Mouse (Mus musculus) heart, embryonic 12.5 days (tissue): ENCODE data around the gene Lrrc39. TPM values are rescaled to one million over a fixed set of nuclear protein-coding genes. Genes with fewer than 3 reads are reported as not detected.
"Not testable (repeated sequence)": the region's sequence is repeated elsewhere in the genome, so short reads cannot be mapped to it uniquely, and the experiment has no call there.

Source experiments
- ATAC-seq: fragments of 200-750 bp; cut with Nextera tagmentation; 2 replicates; pipeline ENCODE4 v1.8.0; 2017; ENCODE audit warnings: moderate TSS enrichment, moderate library complexity; ENCODE audit not compliant: insufficient number of reproducible peaks, low FRiP score
- H3K27ac ChIP-seq: fragments of 300-500 bp; sonication (generic); 2 replicates; pipeline ENCODE4 v1.5.1; 2016; ENCODE audit warnings: mild to moderate bottlenecking, moderate library complexity; ENCODE audit not compliant: poor library complexity, severe bottlenecking
- H3K27me3 ChIP-seq: fragments of 300-500 bp; sonication (generic); replicated peaks from 2 replicates; pipeline ENCODE4 v1.6.1; 2016; ENCODE audit warnings: mild to moderate bottlenecking, moderate library complexity
- H3K36me3 ChIP-seq: fragments of 300-500 bp; sonication (generic); 2 replicates; pipeline ENCODE4 v1.6.1; 2016; ENCODE audit warnings: mild to moderate bottlenecking, moderate library complexity
- H3K4me1 ChIP-seq: fragments of 300-500 bp; sonication (generic); replicated peaks from 2 replicates; pipeline ENCODE4 v1.6.1; 2016; ENCODE audit warnings: mild to moderate bottlenecking
- H3K4me2 ChIP-seq: fragments of 300-500 bp; sonication (generic); 2 replicates; pipeline ENCODE4 v1.6.1; 2016; ENCODE audit warnings: mild to moderate bottlenecking, moderate library complexity
- H3K4me3 ChIP-seq: fragments of 300-500 bp; sonication (generic); 2 replicates; pipeline ENCODE4 v1.5.1; 2016; ENCODE audit warnings: mild to moderate bottlenecking
- H3K9ac ChIP-seq: fragments of 300-500 bp; sonication (generic); 2 replicates; pipeline ENCODE4 v1.6.1; 2016; ENCODE audit warnings: mild to moderate bottlenecking, moderate library complexity
- H3K9me3 ChIP-seq: fragments of 300-500 bp; sonication (generic); replicated peaks from 2 replicates; pipeline ENCODE4 v1.6.1; 2016; ENCODE audit warnings: mild to moderate bottlenecking, moderate library complexity
- WGBS: fragments of 180-500 bp; shearing (Covaris S2); methylation state at CpG from one replicate; pipeline ENCODE4 v1.1.7; 2016; 5-methylcytosine and 5-hydroxymethylcytosine counted together
- polyA plus RNA-seq: library from polyadenylated mRNA; unstranded; fragments of >200 nt; fragmentation: Nextera tagmentation; extraction: Ambion mirVana; gene quantifications from 2 replicates; pipeline ENCODE4 v1.2.1, GENCODE M21; 2016

Lrrc39 gene
- polyA plus RNA-seq = 32.8 and 35.7 TPM in 2 replicates

GRCm38 (mm10) chr3:116562408-116563094 lies at the start of gene Lrrc39:
Lrrc39 (plus strand) TSS chr3:116562973.
- H3K4me1 ChIP-seq = peaks cover 16% of the 10 kb centered on the region
- peak within 1 kb of the TSS; percentile 99 for H3K27ac ChIP-seq
- peak within 1 kb of the TSS; percentile 77 for H3K9ac ChIP-seq
- H3K9me3 ChIP-seq = peaks cover 7% of the 10 kb centered on the region
- no peaks in the 10 kb centered on the region for H3K27me3 ChIP-seq
- peak; percentile 97 for ATAC-seq
- H3K36me3 ChIP-seq = peaks cover 20% of the 10 kb centered on the region
- peak within 1 kb of the TSS; percentile 65 for H3K4me2 ChIP-seq
- H3K4me3 ChIP-seq = peak within 1 kb of the TSS; percentile 52
- 10% methylated on average over 7 of the region's 7 CpGs for WGBS

DNA sequence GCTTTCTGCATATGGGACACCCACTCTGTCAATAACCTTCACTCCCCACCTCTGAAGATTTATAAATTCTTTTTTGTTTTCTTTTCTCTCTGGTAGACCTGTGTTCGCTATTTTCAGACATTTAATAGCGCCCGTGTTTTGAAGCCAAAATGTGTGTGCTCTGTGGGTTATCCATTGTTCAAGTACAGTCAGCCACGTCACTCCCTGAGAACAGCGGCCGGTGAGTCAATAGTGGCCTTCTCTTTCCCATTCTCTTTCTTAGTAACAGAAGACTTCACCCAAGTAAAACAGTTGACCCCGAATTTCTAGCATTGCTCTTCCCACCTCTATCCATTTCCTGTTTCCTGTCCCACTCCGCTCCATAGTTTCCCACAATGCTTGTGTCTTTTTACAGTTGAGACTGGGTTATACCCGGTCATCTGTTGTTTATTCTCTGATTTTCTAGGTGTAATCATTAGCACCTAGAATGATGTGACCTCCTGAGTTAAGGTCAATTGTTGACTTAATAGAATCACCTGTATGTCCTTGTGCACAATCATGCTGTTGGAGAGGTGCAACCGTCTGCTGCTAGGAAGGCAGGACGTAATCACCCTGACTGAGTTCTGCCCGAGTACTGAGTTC lies 42.5 kb upstream of the Lrrc39 start:
- no peak overlapping the region for H3K4me3 ChIP-seq
- H3K36me3 ChIP-seq = peaks cover 14% of the 10 kb centered on the region
- no peak overlapping the region for H3K27ac ChIP-seq
- no peak overlapping the region for H3K4me2 ChIP-seq
- ATAC-seq = no peak
- H3K9me3 ChIP-seq = no peaks in the 10 kb centered on the region
- H3K27me3 ChIP-seq = no peaks in the 10 kb centered on the region
- peaks cover 13% of the 10 kb centered on the region; the same call in 1 of the 2 replicates for H3K4me1 ChIP-seq
- WGBS = 75% methylated on average over 12 of the region's 12 CpGs
- no peak overlapping the region for H3K9ac ChIP-seq

DNA sequence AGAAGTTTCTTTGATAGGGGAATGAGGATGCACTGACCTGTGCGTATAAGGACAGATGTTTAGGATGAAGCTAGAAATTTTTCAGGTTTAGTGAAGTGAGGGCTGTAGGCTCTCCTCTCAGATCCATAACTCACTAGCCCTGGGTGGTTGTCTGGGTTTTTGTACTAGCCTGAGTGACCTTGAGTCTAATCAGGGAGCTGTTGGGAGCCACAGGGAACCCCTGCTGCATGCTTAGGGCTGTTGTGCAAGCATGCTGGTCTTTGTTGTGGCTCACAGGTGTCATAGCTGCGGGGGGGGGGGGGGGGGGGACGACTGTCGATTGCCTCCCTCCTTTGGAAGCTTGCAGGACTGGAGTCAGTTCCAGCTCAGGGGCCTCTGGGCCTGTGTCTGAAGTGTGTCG lies 33.0 kb upstream of the Lrrc39 start:
- H3K4me3 ChIP-seq = no peak overlapping the region

GRCm38 (mm10) chr3:116530826-116531225 lies 31.9 kb upstream of the Lrrc39 start:
- Histone ChIP-seq H3K4me2 (no peak overlapping the region), H3K36me3 (peaks cover 28% of the 10 kb centered on the region), H3K4me3 (no peak overlapping the region), H3K9ac (no peak overlapping the region), H3K4me1 (peaks cover 23% of the 10 kb centered on the region), H3K9me3 (no peaks in the 10 kb centered on the region), H3K27ac (no peak overlapping the region), H3K27me3 (peaks cover 3% of the 10 kb centered on the region; the same call in 1 of the 2 replicates)
- WGBS = 74% methylated on average over 4 of the region's 4 CpGs
- no peak for ATAC-seq

More for the DNA sequence above, 33.0 kb upstream of the Lrrc39 start:
- H3K9ac ChIP-seq = no peak overlapping the region
- peaks cover 3% of the 10 kb centered on the region; the same call in 1 of the 2 replicates for H3K27me3 ChIP-seq
- 0 out of 2 replicates have a peak, but pooled peaks have one; percentile 48 for ATAC-seq
- H3K4me2 ChIP-seq = no peak overlapping the region
- no peaks in the 10 kb centered on the region for H3K9me3 ChIP-seq
- peaks cover 17% of the 10 kb centered on the region for H3K4me1 ChIP-seq
- H3K36me3 ChIP-seq = peaks cover 19% of the 10 kb centered on the region
- WGBS = 38% methylated on average over 4 of the region's 5 CpGs
- H3K27ac ChIP-seq = peak overlapping the region; percentile 58

DNA sequence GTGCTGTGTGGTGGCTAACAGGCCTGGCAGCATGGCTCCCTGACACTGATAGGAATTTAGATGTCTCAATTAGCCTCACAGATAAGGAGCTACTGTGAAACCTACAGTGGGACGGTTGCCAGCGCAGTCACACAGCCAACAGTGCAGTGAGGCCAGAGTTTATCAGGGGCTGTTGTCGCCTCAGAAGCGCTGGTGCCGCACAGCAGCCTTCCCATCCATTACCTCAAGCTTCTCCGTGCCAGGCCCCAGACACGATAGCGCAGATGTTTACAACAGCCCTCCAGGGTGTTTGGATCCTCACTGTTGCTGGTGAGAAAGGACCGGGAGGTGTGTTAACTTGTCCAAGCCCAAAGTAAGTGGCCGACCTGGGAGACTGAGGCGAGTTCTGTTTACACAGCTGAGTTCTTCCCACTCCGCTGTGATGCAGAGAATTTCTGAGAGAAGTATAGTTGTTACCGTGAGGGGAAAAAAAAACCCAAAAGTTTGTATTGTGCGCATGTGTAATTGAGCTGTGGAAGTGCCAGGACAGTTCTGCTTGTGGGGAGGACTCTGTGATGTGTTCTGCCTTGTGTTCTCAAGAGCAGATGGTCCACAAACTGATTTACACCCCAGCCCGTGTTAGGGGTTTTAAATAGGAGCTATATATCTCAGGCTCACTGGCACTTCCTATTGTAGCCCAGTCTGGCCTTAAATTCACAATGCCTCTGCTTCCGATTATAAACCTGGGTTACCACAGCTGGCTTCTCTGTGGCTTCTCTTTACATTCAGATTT lies 26.2 kb upstream of the Lrrc39 start:
- peaks cover 23% of the 10 kb centered on the region for H3K4me1 ChIP-seq
- peaks cover 16% of the 10 kb centered on the region for H3K27me3 ChIP-seq
- peak; percentile 88 for ATAC-seq
- 17% methylated on average over 16 of the region's 16 CpGs for WGBS
- peak overlapping the region; percentile 86 for H3K27ac ChIP-seq
- H3K4me3 ChIP-seq = peak overlapping the region; percentile 10
- H3K9ac ChIP-seq = no peak overlapping the region
- H3K36me3 ChIP-seq = peaks cover 56% of the 10 kb centered on the region
- H3K9me3 ChIP-seq = no peaks in the 10 kb centered on the region
- H3K4me2 ChIP-seq = peak overlapping the region; percentile 56

- H3K4me3 ChIP-seq = 0 out of 2 replicates have a peak overlapping the region, but pooled peaks have one; percentile 10
- peak overlapping the region; percentile 86 for H3K27ac ChIP-seq
- H3K9ac ChIP-seq = peak overlapping the region; percentile 46; the same call in 1 of the 2 replicates
- H3K4me2 ChIP-seq = peak overlapping the region; percentile 56
- no peak for ATAC-seq
- peaks cover 16% of the 10 kb centered on the region for H3K27me3 ChIP-seq
- H3K9me3 ChIP-seq = no peaks in the 10 kb centered on the region
- peaks cover 61% of the 10 kb centered on the region for H3K36me3 ChIP-seq
- peaks cover 27% of the 10 kb centered on the region for H3K4me1 ChIP-seq
- 49% methylated on average over 6 of the region's 6 CpGs for WGBS
Observed at GRCm38 (mm10) chr3:116537200-116537573, 25.6 kb upstream of the Lrrc39 start.

- Histone ChIP-seq H3K4me2 (no peak overlapping the region), H3K36me3 (peaks cover 66% of the 10 kb centered on the region), H3K4me1 (peaks cover 13% of the 10 kb centered on the region), H3K27me3 (peaks cover 13% of the 10 kb centered on the region), H3K9ac (no peak overlapping the region), H3K27ac (no peak overlapping the region), H3K4me3 (no peak overlapping the region), H3K9me3 (no peaks in the 10 kb centered on the region)
- ATAC-seq = no peak
- WGBS = 74% methylated on average over 2 of the region's 2 CpGs
Observed at GRCm38 (mm10) chr3:116542070-116542469, 20.7 kb upstream of the Lrrc39 start.

GRCm38 (mm10) chr3:116542532-116542931 lies 20.2 kb upstream of the Lrrc39 start:
- Histone ChIP-seq H3K9ac (no peak overlapping the region), H3K9me3 (no peaks in the 10 kb centered on the region), H3K27me3 (peaks cover 13% of the 10 kb centered on the region), H3K4me3 (no peak overlapping the region), H3K36me3 (peaks cover 70% of the 10 kb centered on the region), H3K4me2 (no peak overlapping the region), H3K4me1 (peaks cover 9% of the 10 kb centered on the region), H3K27ac (no peak overlapping the region)
- 56% methylated on average over 3 of the region's 3 CpGs for WGBS
- no peak for ATAC-seq

DNA sequence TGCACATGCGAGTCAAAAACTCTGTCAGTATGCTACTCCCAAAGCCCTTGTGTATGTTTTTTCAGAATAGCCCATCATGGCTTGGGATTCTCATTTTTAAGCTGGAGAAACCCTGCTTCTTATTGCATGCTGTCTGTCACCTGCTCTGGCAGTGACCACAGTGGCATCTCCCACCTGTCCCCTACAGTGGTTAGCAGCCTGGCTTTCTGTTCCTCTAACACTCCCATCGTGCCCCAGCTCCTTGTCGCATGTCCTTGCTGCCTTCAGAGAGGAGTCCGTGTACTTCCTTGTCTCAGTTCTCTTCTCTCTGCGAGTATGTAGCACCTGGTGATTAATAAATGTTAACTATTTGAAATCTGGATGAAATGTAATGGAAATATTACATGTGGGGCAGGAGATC lies 15.3 kb upstream of the Lrrc39 start:
- H3K4me3 ChIP-seq = no peak overlapping the region
- no peaks in the 10 kb centered on the region; the same call in 1 of the 2 replicates for H3K9me3 ChIP-seq
- peaks cover under 1% of the 10 kb centered on the region for H3K4me1 ChIP-seq
- H3K4me2 ChIP-seq = no peak overlapping the region
- no peaks in the 10 kb centered on the region for H3K27me3 ChIP-seq
- no peak overlapping the region for H3K27ac ChIP-seq
- ATAC-seq = no peak
- peaks cover 65% of the 10 kb centered on the region for H3K36me3 ChIP-seq
- no peak overlapping the region for H3K9ac ChIP-seq
- 87% methylated on average over 5 of the region's 5 CpGs for WGBS

- ATAC-seq = no peak
- H3K36me3 ChIP-seq = peaks cover 42% of the 10 kb centered on the region
- no peak overlapping the region for H3K4me3 ChIP-seq
- 85% methylated on average over 5 of the region's 5 CpGs for WGBS
- H3K27ac ChIP-seq = no peak overlapping the region
- no peak overlapping the region for H3K4me2 ChIP-seq
- no peak overlapping the region for H3K9ac ChIP-seq
- no peaks in the 10 kb centered on the region for H3K4me1 ChIP-seq
- no peaks in the 10 kb centered on the region for H3K27me3 ChIP-seq
- no peaks in the 10 kb centered on the region; the same call in 1 of the 2 replicates for H3K9me3 ChIP-seq
Observed at GRCm38 (mm10) chr3:116551362-116551761, 11.4 kb upstream of the Lrrc39 start.

DNA sequence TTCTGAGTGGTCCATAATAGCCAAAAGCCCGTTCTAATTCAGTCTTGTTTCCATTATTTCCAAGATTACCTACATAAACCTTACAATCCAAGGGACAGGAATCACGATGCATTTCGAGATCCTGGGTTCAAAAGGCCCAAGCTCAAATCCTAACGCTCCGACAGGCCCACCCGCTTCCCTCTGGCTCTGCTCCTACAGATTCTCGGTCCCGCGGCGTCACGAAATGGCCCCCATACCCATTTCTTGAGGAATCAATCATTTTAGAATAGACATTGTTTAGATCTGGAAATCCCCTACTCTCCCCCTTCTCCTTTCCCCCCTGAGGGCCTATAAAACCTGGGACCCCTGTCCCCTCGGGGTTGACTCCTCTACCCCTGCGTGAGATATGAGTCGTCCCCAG lies 1.5 kb upstream of the Lrrc39 start:
- ATAC-seq, H3K27me3 ChIP-seq, H3K4me2 ChIP-seq, H3K9me3 ChIP-seq, H3K9ac ChIP-seq, H3K4me3 ChIP-seq, H3K36me3 ChIP-seq: not testable (repeated sequence)
- peaks cover 16% of the 10 kb centered on the region for H3K4me1 ChIP-seq
- H3K27ac ChIP-seq = peak overlapping the region; percentile 99
- WGBS = 96% methylated on average over 14 of the region's 14 CpGs
